Mouse (Mus musculus) T-helper 17 cell (primary cell): ENCODE results near the gene Dip2c.

Experiments
- in situ Hi-C, 2 experiments: fragments of 300-600 bp; cut with MboI, MseI; formaldehyde crosslinking; loops; 1 replicate in 1 of 2; 2 replicates in 1 of 2; pipeline ENCODE4 v1.15.1; 2025; ENCODE audit warnings: high pct_unique_total_duplicates in 2 of 2

Gene Dip2c

DNA sequence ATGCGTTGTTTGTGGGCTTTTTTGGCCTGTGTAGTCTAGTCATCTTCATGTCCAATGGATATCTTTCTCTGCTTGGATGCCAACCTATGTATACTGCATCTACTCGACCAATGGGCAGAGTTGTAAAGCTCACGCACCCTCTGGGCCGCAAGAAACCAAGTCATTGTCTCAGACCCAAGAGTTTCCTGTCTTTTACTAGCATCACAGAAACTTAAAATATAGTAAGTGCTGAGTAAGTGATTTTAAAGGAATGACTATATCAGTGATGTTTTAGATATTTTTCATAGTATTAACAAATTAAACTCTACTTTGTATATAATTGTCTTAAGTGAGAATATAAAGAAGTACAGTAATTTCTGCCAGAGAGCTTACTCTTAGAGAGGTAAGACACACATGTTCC lies 145.6 kb downstream of the Dip2c start:
- in situ Hi-C loops, result no loop called here

DNA sequence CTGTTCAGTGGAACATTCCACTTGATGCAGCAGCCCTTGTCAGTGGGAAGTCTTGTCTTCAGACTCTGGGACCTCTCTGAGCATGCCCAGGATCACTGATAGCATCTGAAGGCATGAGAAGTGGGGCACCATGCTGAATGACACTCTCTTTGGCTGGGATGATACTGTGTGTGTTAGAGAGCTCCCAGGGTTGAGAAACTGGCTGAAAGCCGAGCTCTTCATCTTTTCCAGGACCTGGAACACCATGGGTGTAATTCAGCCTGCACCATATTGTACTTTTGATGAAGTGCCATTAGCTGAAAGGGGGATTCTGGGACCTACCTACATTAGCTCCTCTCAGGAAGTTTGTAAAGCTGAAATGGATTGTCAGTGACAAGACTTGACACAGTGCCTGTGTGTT lies 146.5 kb downstream of the Dip2c start:
- in situ Hi-C loops, result no loop called here

DNA sequence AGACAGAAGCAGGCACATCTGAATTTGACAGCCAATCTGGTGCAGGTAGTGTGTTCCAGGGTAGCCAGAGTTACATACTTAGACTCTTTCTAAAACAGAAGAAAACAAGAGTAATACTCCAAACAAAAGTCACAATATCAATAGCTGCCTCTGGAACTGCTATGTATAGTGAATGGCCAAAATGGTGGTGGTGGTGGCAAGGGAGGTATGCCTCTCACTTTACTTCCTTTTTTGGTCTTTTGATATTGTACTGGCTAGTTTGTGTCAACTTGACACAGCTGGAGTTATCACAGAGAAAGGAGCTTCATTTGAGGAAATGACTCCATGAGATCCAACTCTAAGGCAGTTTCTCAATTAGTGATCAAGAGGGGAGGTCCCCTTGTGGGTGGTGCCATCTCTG lies 148.1 kb downstream of the Dip2c start:
- in situ Hi-C loops, result no loop called here

DNA sequence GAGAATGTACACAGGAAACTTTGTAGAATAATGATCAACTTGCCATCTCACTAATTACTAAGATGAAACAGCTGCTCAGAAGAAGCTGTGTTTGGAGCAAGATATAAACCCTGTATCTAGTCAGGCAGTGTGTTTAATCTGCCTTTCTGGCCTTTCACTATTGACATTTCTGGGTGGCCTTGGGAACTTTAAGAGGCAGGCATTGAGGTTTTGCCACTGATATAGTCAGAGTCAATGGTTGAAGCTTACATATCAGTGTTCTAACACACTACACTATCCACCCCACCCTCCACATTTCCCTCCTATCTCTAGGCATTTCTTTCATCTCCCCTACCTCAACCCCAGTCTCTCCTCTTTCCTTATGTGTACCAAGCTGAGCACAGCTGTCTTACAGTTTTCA lies 149.9 kb downstream of the Dip2c start:
- in situ Hi-C loops, result no loop called here

DNA sequence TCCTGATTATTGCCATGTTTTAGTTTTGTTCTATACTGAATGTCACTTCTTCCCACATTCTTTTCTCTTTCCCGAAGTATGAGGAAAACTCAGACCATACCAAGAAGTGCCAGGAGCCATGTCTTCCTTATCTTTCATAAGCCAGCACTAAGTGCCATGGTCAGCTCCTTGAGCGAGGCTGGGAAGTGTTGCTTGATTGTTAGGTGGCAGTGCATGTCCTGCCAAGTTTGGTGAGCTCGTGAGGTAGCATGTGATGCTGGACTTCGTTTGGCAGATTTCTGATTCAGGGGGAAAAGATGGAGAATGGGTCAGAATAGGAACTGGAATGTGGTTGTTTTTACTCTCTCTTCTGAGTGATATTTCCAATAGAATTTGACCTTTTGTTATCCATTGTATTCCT lies 150.5 kb downstream of the Dip2c start:
- in situ Hi-C loops, result no loop called here

DNA sequence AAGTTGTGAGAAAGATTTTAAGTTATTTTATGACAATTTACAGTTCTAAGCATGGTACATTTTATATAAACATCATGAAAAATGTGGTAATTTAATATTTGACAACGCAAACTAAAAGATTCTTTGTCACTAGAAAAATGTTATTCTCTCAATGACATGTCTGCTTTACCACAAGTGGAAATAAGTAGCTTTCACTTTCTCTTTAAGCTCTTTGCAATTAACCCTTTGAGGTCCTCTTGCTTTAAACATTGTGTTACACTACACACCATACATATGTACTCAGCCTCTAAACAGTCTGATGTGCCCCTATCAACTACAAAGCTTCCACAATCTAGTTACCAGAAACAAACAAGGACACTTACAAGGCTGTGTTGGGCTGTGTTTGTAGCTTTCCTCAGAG lies 153.6 kb downstream of the Dip2c start:
- in situ Hi-C loops, result no loop called here

DNA sequence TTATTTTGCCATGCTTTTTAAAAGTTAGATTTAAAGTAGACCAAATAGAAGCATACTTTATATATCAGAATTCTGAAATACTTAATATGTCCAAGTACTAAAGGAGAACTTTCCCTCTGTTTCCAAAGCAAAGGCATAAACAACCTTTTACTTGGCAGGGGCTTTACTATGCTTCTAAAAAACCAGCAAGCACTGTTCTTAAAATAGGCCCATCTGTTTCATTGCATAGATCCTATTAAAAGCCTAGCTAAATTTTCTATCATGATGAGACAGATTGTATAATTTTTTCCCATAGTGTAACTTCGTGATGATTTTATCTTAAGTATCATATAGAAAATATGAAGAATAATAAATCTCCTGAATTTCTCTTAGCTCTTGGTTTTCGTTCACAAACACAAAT lies 154.4 kb downstream of the Dip2c start:
- in situ Hi-C loops, result no loop called here

DNA sequence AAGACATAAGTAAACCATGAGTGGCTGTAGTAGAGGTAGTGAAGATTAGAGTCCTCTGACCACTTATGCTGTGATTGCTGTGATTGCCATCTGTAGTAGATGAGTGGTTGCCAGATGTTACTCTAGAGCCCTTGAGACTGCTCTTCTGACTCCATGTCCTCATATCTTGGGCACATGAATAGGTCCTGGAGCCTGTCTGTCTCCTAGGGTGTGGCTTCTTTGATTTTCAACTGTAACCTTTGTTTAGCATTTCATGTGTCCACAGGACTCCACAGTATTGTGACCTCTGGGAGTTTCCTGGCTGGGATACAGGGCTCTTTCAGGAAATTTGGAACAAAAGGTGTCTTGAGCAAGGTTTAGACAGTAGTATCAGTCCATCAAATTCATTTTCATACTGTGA lies 155.1 kb downstream of the Dip2c start:
- in situ Hi-C loops, result no loop called here

DNA sequence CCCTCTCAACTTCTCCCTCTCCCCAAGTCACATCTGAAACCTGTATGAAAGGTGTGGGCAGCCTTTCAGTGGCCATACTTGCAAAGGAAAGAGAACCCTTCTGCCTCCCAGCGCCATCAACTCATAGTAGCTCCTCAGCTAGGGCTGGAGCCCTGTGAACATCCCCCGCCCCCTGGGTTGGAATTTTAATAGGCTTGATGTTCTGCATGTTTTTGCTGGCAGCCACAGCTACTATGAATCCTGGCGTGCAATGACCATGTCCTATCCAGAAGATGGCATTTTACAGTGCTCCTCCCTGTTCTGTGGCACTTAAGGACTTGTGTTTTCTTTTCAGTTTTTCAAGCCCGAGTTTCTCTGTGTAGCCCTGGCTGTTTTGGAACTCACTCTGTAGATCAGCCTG lies 166.7 kb downstream of the Dip2c start:
- in situ Hi-C loops, result loop anchor here in 1 of 2 experiments (10.0 kb wide), 1 partner anchor 618 kb away; no protein-coding TSS in a partner anchor

DNA sequence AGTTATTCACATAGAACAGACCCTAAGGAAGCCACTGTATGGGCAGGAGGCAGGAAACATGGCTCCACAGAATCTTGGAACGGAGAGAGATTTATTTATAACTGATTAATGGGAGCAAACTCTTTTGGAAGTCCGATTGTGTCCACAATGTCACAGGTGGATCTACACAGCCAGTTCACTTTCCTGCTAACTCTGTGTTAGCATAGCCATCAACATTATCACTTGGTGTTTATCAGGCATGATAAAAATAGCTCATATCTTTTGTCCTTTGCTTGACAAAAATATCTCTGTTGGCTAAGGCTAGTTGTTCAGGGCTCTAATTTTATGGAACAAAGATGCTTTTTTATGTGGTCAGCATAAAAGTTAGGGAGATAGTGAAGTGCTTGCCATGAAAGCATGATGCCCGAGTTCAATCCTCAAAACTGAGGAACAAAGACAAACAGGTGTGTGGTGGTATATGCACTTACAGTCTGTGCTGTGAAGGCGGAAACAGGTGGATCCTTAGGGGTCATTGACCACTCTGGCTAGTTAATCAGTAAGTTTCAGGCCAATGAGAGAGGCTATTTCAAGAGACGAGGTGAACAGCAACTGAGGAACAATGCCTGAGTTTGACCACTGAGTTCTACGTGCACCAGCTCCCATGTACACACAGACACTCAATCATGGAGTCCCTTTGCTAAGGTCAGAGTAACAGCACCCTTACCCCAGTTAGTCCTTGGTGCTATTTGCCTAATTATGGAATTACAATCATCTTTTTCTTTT lies 169.4 kb downstream of the Dip2c start:
- in situ Hi-C loops, result loop anchor here in 1 of 2 experiments (10.0 kb wide), 1 partner anchor 621 kb away; no protein-coding TSS in a partner anchor

DNA sequence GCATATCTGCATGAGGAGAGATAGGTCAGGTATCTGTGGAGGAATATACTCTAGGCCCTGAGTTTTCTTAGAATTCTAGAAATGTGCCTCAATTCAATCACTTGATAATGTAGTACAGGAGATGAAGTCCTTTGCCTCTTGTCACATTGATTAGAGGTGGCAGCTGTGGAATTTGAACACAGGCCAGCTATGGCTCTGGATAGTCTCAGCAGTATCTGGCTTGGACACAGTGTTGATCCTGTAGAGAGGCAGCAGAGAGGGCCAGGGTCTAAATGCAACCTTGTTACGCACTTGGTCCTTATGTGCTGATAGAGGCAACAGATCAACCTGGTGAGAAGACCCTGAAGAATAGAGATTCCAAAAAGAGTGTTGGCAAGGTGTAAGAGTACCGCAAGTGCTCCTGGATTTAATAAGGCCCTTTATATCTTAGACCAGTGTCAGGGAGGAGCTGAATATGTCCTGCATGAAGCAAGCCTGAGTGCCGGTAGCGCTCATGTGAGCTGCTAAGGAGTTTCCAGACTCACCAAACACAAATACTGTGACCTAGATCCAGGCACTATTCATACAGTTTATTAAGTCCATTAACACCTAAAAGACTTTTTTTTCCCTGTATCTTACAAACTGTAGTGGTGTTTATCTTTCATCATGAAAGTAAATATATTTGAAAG lies 170.3 kb downstream of the Dip2c start:
- in situ Hi-C loops, result loop anchor here in 1 of 2 experiments (10.0 kb wide), 1 partner anchor 622 kb away; no protein-coding TSS in a partner anchor

DNA sequence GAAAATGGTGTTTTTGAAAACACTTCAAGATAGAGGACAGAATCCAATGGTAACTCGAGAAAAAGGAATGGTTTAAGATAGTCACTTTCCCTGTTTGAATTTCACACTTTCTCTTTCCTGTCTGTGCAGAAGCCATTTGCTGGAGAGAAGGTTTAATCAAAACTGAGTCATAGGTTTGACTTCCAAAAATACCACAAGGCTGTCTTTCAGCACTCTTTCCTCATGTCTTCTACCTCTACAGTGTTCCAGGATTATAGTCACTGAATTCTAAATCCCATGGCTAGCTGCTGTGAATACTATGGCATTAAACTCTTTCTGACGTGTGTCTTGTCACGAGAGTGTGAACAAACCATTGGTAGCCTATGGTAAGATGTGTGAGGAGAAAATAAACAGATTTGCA lies 173.9 kb downstream of the Dip2c start:
- in situ Hi-C loops, result no loop called here

DNA sequence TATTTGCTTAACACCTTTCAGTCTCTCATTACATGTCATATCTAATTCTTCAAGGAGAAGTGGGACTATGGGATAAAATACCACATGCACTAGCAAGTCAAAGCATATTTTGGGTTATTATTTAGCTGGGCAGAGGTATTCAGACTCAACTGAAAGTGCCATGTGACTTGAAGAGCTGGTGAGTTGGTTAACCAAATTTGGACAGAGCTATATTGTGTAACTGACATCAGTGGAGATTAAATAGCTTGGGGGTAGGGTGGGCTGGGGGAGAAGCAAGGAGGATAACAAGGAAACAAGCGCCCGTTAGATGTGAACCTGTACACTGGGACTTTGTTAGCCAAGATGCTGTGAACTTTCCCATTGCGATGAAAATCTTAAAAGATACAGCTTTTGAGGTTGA lies 175.6 kb downstream of the Dip2c start:
- in situ Hi-C loops, result no loop called here

DNA sequence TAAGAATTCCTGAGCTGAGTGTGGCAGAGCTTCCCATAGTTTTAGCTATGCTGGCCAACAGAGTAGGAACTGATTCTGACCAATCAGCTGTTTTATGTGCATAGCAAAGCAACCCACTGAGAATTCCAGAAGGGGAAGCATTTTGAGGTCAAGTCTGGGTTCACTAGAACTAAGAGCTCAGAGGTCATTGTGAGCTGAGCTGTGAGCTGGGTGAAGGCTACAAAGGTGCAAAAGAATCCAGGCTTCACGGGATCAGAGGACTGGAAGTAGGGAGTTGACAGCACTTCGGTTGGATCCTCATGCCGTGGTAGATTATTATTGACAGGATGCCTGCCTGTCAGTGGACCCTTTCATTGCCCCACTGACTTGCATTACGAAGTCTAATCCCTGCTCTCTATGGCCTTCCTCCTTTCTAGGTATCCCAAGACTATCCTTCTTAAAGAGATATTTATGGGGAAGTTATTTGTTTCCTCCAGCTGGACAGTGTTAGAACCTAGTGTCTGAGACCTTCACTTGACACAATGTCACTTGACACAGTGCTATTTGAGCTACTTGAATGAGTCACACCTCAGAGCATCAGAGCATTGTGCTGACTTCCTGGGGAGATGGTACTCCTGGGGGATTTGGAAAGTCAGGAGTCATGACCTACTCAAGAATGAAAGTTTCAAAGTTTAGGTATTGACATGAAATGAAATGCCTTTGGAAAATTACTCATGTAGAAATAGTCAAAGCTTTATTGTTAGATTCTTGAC lies 178.3 kb downstream of the Dip2c start:
- in situ Hi-C loops, result no loop called here

DNA sequence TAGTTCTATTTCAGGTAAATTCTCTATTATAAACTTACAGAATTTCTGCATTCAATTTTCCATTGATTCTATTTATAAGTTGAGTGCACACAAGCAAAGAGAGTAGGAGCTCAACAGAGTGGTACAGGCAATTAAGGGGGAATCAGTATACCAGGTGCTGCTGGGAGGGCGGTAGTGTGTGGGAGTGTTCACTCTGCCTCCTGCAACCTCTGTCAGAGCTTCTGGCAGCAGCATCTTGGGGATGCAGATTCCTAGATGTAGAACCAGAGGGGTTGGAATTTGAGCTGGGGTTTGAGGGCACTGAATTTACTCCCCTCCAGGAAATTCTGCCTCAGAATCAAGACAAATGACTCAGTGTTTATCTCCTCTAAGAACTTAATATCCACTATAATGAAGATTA lies 179.7 kb downstream of the Dip2c start:
- in situ Hi-C loops, result no loop called here

DNA sequence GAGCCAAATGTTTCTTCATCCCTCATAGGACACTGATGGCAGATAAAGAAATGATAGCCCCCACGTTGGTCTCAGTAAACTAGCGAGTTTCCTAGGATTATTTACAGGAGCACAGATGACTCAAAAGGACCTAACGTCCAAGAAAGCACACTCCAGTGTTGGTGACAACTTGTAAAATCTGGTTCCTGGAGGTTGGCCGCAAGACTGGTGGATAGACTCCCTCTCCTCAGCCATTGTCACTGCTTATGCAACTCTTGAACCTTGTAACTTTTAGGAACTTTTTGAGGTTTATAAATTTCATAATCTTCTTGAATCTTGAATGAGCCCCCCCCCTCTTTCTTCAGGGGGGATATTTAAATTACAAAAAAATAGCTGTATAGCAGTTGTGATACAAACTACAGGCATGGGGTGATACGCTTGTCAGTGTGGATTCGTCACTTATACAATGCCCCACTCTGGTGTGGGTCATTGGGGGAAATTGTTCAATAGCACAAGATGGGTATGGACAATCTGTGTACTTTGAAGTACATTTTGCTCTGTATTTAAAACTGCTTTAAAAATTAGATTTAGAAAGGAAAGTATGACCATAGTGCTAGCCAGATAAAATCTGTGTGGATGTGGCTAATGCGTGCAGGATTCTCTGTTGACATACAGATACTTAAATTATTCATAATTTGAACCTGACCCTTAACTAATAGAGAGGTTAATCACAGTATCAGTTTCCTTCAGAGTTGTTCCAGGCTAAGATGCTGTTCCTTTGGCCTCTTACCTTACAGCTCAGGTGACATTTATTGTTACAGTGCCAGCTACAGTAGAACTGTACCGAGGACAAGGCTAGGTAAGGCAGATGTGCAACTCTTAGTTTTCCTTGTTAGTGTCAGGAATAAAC lies 181.3 kb downstream of the Dip2c start:
- in situ Hi-C loops, result no loop called here

DNA sequence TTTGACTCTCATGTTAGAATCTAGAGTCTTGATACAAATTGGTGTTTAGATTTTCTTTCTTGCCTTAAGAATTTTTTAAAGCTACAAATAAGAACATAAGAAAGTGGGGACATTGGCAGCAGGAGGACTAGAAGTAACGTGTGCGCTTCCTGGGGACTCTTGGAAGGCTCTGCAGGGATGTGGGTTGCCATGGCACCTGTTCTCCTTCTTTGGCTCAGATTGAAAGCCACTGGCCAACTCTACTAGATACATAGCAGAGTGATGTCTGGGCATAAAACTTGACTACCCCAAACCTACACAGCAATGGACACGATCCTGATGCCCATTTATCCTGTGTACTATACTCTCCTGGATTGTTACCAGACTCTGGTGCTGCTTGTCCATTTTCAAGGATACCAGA lies 188.1 kb downstream of the Dip2c start:
- in situ Hi-C loops, result no loop called here

DNA sequence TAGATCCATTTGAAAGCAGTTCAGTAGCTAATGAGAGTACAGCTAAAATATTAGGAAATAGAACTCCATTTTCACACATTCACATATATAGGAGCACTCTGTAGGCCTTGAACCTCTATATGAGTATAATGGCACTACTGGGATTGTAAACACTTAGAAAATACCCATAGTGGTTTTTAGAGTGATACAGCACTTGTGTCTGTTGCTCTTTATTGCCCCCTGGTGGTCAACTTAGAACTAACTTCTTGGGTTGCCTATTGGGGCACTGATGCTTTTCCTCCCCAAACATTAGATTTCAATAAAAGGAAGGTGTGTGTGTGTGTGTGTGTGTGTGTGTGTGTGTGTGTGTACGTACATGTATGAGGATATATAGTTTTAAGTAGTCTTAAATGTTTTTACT lies 190.9 kb downstream of the Dip2c start:
- in situ Hi-C loops, result loop anchor here (5.0 kb wide), 2 partner anchors 60 to 285 kb away; no protein-coding TSS in a partner anchor

DNA sequence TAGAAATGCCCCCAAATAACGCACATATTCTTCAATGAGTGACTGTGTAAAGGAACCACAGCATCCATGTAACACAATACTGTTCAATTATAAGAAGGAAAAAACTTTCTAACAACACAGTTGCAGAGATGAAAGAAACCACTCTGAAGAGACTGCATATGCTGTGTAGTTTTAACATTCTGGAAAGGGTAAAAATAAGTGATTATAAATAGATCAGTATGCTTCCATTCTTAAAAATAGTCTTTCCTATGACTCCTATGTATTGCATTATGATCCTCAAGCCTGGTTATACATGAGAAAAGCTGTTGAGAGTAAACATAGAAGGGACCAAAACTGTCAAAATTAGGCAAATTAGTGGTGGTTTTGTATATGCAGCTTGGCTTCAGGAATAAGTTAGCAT lies 197.1 kb downstream of the Dip2c start:
- in situ Hi-C loops, result no loop called here

DNA sequence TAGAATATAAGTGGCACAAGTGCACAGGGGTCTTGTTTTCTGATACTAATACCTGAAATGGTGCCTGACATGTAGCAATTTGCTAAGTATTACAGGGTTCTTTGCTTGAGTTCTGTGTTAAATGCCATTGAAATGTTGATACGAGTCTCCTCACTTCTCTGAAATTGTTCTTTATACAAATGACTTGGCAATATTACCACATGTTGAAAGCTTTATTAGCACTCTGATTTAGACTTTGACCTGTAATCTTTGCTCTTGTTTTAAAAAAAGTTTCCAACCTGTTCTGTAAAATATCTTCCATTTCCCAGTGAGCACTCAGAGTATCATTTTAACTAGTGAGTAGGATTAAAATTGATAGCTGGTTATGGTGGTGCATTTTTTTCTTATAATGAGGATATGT lies 205.4 kb downstream of the Dip2c start:
- in situ Hi-C loops, result no loop called here

DNA sequence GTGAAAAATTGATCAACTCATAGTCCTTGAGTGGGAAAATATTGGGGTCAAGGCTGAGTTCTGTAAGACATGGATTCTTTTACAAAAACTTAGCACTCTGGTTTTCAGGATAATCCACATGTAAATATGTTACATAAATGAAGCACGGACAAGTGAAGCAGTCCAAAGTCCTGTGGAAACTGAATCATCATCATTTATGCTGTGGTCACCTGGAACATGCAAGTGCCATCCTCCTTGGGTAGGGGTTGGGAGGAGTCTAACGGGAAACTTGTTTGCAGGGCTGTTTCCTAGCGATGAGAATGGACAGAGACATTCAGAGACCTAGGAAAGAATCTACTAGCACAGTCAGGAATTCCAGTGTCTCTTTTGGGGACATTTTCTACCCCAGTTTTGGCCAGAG lies 213.4 kb downstream of the Dip2c start:
- in situ Hi-C loops, result no loop called here
